Mouse (Mus musculus): ENCODE data around the gene Nckap5. TPM values are rescaled to one million over a fixed set of nuclear protein-coding genes. Genes with fewer than 3 reads are reported as not detected.

Nckap5 gene
- polyA plus RNA-seq, 1 experiment from 2014 or later: 4.8 TPM

- WGBS: 60% methylated on average over 2 of the region's 2 CpGs
- no peak overlapping the region for H3K4me2 ChIP-seq
- no peaks in the 10 kb centered on the region for H3K4me1 ChIP-seq
- H3K27me3 ChIP-seq (replicated peaks): no peaks in the 10 kb centered on the region
- no peaks in the 10 kb centered on the region for H3K36me3 ChIP-seq
- H3K9me3 ChIP-seq: no peaks in the 10 kb centered on the region
- H3K4me3 ChIP-seq (replicated peaks): no peak overlapping the region
- no peak overlapping the region for H3K9ac ChIP-seq
- ATAC-seq (ENCODE audit: insufficient read depth, low FRiP score, low read depth): no peak
- no peak overlapping the region for H3K27ac ChIP-seq
These were observed 257.5 kb downstream of the Nckap5 start for GRCm38 (mm10) chr1:126573097-126573496.

GRCm38 (mm10) chr1:126569611-126570238 is 260.9 kb downstream of the Nckap5 start:
- ATAC-seq (ENCODE audit: insufficient read depth, low FRiP score, low read depth): no peak
- H3K9me3 ChIP-seq: no peaks in the 10 kb centered on the region
- H3K4me2 ChIP-seq: no peak overlapping the region
- H3K4me3 ChIP-seq (replicated peaks): no peak overlapping the region
- H3K27ac ChIP-seq: no peak overlapping the region
- WGBS: 79% methylated on average over 6 of the region's 6 CpGs
- H3K27me3 ChIP-seq (replicated peaks): no peaks in the 10 kb centered on the region
- no peak overlapping the region for H3K9ac ChIP-seq
- H3K36me3 ChIP-seq: no peaks in the 10 kb centered on the region
- H3K4me1 ChIP-seq: no peaks in the 10 kb centered on the region

- no peak for ATAC-seq (ENCODE audit: insufficient read depth, low FRiP score, low read depth)
- Histone ChIP-seq H3K4me2 (no peak overlapping the region), H3K9me3 (no peaks in the 10 kb centered on the region), H3K36me3 (no peaks in the 10 kb centered on the region), H3K4me3 (replicated peaks) (no peak overlapping the region), H3K9ac (no peak overlapping the region), H3K27ac (no peak overlapping the region), H3K4me1 (no peaks in the 10 kb centered on the region), H3K27me3 (replicated peaks) (no peaks in the 10 kb centered on the region)
- 89% methylated on average over 8 of the region's 8 CpGs for WGBS
These were observed 261.9 kb downstream of the Nckap5 start for GRCm38 (mm10) chr1:126568520-126569197.

GRCm38 (mm10) chr1:126565151-126565725 is 265.4 kb downstream of the Nckap5 start:
- Histone ChIP-seq H3K9ac (no peak overlapping the region), H3K27me3 (replicated peaks) (no peaks in the 10 kb centered on the region), H3K4me1 (no peaks in the 10 kb centered on the region), H3K9me3 (no peaks in the 10 kb centered on the region), H3K36me3 (no peaks in the 10 kb centered on the region), H3K27ac (no peak overlapping the region), H3K4me3 (replicated peaks) (no peak overlapping the region), H3K4me2 (no peak overlapping the region)
- 66% methylated on average over 3 of the region's 3 CpGs for WGBS
- ATAC-seq (ENCODE audit: insufficient read depth, low FRiP score, low read depth): no peak

GRCm38 (mm10) chr1:126560931-126561330 is 269.7 kb downstream of the Nckap5 start:
- H3K9ac ChIP-seq: no peak overlapping the region
- H3K4me2 ChIP-seq: no peak overlapping the region
- H3K36me3 ChIP-seq: no peaks in the 10 kb centered on the region
- H3K9me3 ChIP-seq: no peaks in the 10 kb centered on the region
- 73% methylated on average over 7 of the region's 7 CpGs for WGBS
- ATAC-seq (ENCODE audit: insufficient read depth, low FRiP score, low read depth): no peak
- H3K27ac ChIP-seq: no peak overlapping the region
- no peaks in the 10 kb centered on the region for H3K4me1 ChIP-seq
- no peak overlapping the region for H3K4me3 ChIP-seq (replicated peaks)
- no peaks in the 10 kb centered on the region for H3K27me3 ChIP-seq (replicated peaks)

- WGBS: 90% methylated on average over 12 of the region's 12 CpGs
- Histone ChIP-seq H3K27me3 (replicated peaks) (no peaks in the 10 kb centered on the region), H3K36me3 (no peaks in the 10 kb centered on the region), H3K4me3 (replicated peaks) (no peak overlapping the region), H3K4me2 (no peak overlapping the region), H3K27ac (no peak overlapping the region), H3K9me3 (no peaks in the 10 kb centered on the region), H3K4me1 (no peaks in the 10 kb centered on the region), H3K9ac (no peak overlapping the region)
- ATAC-seq (ENCODE audit: insufficient read depth, low FRiP score, low read depth): no peak
These were observed 272.8 kb downstream of the Nckap5 start for GRCm38 (mm10) chr1:126557791-126558294.

GRCm38 (mm10) chr1:126547979-126548378 is 282.6 kb downstream of the Nckap5 start:
- WGBS: 56% methylated on average over 7 of the region's 7 CpGs
- Histone ChIP-seq H3K9ac (no peak overlapping the region), H3K27me3 (replicated peaks) (no peaks in the 10 kb centered on the region), H3K4me3 (replicated peaks) (no peak overlapping the region), H3K4me2 (no peak overlapping the region), H3K9me3 (no peaks in the 10 kb centered on the region), H3K4me1 (no peaks in the 10 kb centered on the region), H3K36me3 (no peaks in the 10 kb centered on the region), H3K27ac (no peak overlapping the region)
- ATAC-seq (ENCODE audit: insufficient read depth, low FRiP score, low read depth): no peak

- Histone ChIP-seq H3K9me3 (no peaks in the 10 kb centered on the region), H3K4me2 (no peak overlapping the region), H3K4me3 (replicated peaks) (no peak overlapping the region), H3K27ac (no peak overlapping the region), H3K27me3 (replicated peaks) (no peaks in the 10 kb centered on the region), H3K36me3 (no peaks in the 10 kb centered on the region), H3K4me1 (no peaks in the 10 kb centered on the region), H3K9ac (no peak overlapping the region)
- 53% methylated on average over 4 of the region's 4 CpGs for WGBS
- ATAC-seq (ENCODE audit: insufficient read depth, low FRiP score, low read depth): no peak
These were observed 286.1 kb downstream of the Nckap5 start for GRCm38 (mm10) chr1:126544471-126544870.

GRCm38 (mm10) chr1:126537223-126537757 is 293.3 kb downstream of the Nckap5 start:
- Histone ChIP-seq H3K9me3 (no peaks in the 10 kb centered on the region), H3K27me3 (replicated peaks) (no peaks in the 10 kb centered on the region), H3K36me3 (no peaks in the 10 kb centered on the region), H3K9ac (no peak overlapping the region), H3K4me2 (no peak overlapping the region), H3K4me3 (replicated peaks) (no peak overlapping the region), H3K4me1 (no peaks in the 10 kb centered on the region), H3K27ac (no peak overlapping the region)
- no peak for ATAC-seq (ENCODE audit: insufficient read depth, low FRiP score, low read depth)
- 64% methylated on average over 6 of the region's 6 CpGs for WGBS

- Histone ChIP-seq H3K9ac (no peak overlapping the region), H3K36me3 (no peaks in the 10 kb centered on the region), H3K27ac (no peak overlapping the region), H3K9me3 (no peaks in the 10 kb centered on the region), H3K4me1 (no peaks in the 10 kb centered on the region), H3K27me3 (replicated peaks) (no peaks in the 10 kb centered on the region), H3K4me2 (no peak overlapping the region), H3K4me3 (replicated peaks) (no peak overlapping the region)
- WGBS: 78% methylated on average over 1 of the region's 1 CpGs
- no peak for ATAC-seq (ENCODE audit: insufficient read depth, low FRiP score, low read depth)
These were observed 295.1 kb downstream of the Nckap5 start for GRCm38 (mm10) chr1:126535527-126535926.

- no peak overlapping the region for H3K9ac ChIP-seq
- no peaks in the 10 kb centered on the region for H3K9me3 ChIP-seq
- 69% methylated on average over 2 of the region's 2 CpGs for WGBS
- no peaks in the 10 kb centered on the region for H3K27me3 ChIP-seq (replicated peaks)
- H3K27ac ChIP-seq: no peak overlapping the region
- no peaks in the 10 kb centered on the region for H3K4me1 ChIP-seq
- H3K4me3 ChIP-seq (replicated peaks): no peak overlapping the region
- H3K36me3 ChIP-seq: no peaks in the 10 kb centered on the region
- no peak overlapping the region for H3K4me2 ChIP-seq
- no peak for ATAC-seq (ENCODE audit: insufficient read depth, low FRiP score, low read depth)
These were observed 296.6 kb downstream of the Nckap5 start for GRCm38 (mm10) chr1:126534046-126534445.

GRCm38 (mm10) chr1:126528043-126528598 is 302.5 kb downstream of the Nckap5 start:
- H3K4me1 ChIP-seq: no peaks in the 10 kb centered on the region
- no peak overlapping the region for H3K27ac ChIP-seq
- H3K9ac ChIP-seq: no peak overlapping the region
- WGBS: 91% methylated on average over 7 of the region's 7 CpGs
- no peak for ATAC-seq (ENCODE audit: insufficient read depth, low FRiP score, low read depth)
- H3K4me2 ChIP-seq: no peak overlapping the region
- no peaks in the 10 kb centered on the region for H3K27me3 ChIP-seq (replicated peaks)
- H3K36me3 ChIP-seq: no peaks in the 10 kb centered on the region
- H3K4me3 ChIP-seq (replicated peaks): no peak overlapping the region
- no peaks in the 10 kb centered on the region for H3K9me3 ChIP-seq
